Mouse (Mus musculus) forebrain, embryonic 15.5 days (tissue): ENCODE data around the gene Olfr862. TPM values are rescaled to one million over a fixed set of nuclear protein-coding genes. Genes with fewer than 3 reads are reported as not detected.

Experiments
- ATAC-seq: fragments of 200-750 bp; cut with Nextera tagmentation; replicated peaks from 2 replicates; pipeline ENCODE4 v1.8.0; 2017; ENCODE audit warnings: mild to moderate bottlenecking, moderate TSS enrichment, moderate library complexity
- H3K27ac ChIP-seq: fragments of 300-500 bp; sonication (generic); replicated peaks from 2 replicates; pipeline ENCODE4 v1.5.1; 2015; ENCODE audit warnings: mild to moderate bottlenecking, inconsistent platforms
- H3K27me3 ChIP-seq: fragments of 300-500 bp; sonication (generic); 2 replicates; pipeline ENCODE4 v1.6.1; 2015; ENCODE audit warnings: inconsistent platforms
- H3K36me3 ChIP-seq: fragments of 300-500 bp; sonication (generic); 2 replicates; pipeline ENCODE4 v1.6.1; 2015; ENCODE audit warnings: mild to moderate bottlenecking, inconsistent platforms
- H3K4me1 ChIP-seq: fragments of 300-500 bp; sonication (generic); 2 replicates; pipeline ENCODE4 v1.6.1; 2015; ENCODE audit warnings: inconsistent platforms
- H3K4me2 ChIP-seq: fragments of 300-500 bp; sonication (generic); replicated peaks from 2 replicates; pipeline ENCODE4 v1.6.1; 2015; ENCODE audit warnings: mild to moderate bottlenecking, inconsistent platforms
- H3K4me3 ChIP-seq: fragments of 300-500 bp; sonication (generic); 2 replicates; pipeline ENCODE4 v1.5.1; 2015; ENCODE audit warnings: mild to moderate bottlenecking, inconsistent platforms
- H3K9ac ChIP-seq: fragments of 300-500 bp; sonication (generic); replicated peaks from 2 replicates; pipeline ENCODE4 v1.6.1; 2015; ENCODE audit warnings: mild to moderate bottlenecking, inconsistent platforms
- H3K9me3 ChIP-seq: fragments of 300-500 bp; sonication (generic); 2 replicates; pipeline ENCODE4 v1.6.1; 2016; ENCODE audit warnings: inconsistent platforms
- WGBS: fragments of 180-500 bp; shearing (Covaris S2); methylation state at CpG from one replicate; pipeline ENCODE4 v1.1.7; 2015; ENCODE audit warnings: mixed read lengths; 5-methylcytosine and 5-hydroxymethylcytosine counted together
- polyA plus RNA-seq: library from polyadenylated mRNA; unstranded; fragments of >200 nt; fragmentation: Nextera tagmentation; extraction: Ambion mirVana; gene quantifications from 2 replicates; pipeline ENCODE4 v1.2.1, GENCODE M21; 2015

Olfr862 gene
- not detected in 2 replicates for polyA plus RNA-seq

DNA sequence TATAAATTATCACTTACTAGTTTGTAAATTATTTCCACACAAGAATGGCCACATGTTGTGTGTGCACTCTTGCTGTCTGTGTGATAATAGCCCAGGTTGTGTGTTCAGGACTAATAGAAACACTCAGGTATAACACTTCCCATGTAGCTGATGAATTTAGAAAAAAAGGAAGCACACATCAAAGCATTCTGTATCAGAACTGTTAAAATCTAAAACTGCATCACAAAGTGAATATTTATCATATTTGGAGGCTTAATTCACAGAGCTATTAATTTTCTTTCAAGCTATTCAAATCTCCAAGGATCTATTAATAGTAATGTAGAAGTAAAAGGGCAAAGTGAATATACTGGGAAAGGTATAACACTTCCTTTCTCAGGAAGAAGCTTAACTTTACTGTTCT is at the start of gene Olfr862:
TSS of gene Olfr862 (minus strand) at position 101 of the 400 bp plus-strand sequence.
- no peaks in the 10 kb centered on the region for H3K27me3 ChIP-seq
- no peak for ATAC-seq

DNA sequence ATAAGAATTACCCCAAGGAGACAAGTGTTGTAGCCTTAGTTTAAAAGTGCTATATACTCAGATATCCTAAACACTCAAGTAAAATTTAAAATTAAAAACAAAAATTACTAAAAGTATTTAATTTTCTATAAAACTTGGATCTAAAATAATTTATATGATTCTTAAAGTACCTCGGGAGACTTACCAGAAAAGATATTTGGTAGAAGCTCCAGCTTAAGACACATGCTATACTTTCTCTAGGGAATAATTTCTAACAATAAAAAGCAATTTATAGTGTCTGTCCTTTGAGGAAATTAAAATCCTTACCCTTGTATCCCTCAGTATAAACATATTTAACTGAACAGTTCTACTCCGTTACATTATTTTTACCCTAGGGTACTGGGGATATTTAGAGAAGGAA is 28.8 kb upstream of the Olfr862 start, which contains the start of gene Olfr77:
TSS of gene Olfr77 (plus strand) at position 301 of the 400 bp plus-strand sequence.
- Histone ChIP-seq H3K27ac (no peak within 1 kb of the TSS), H3K4me2 (no peak within 1 kb of the TSS), H3K36me3 (no peaks in the 10 kb centered on the region), H3K4me3 (no peak within 1 kb of the TSS), H3K9ac (no peak within 1 kb of the TSS), H3K27me3 (no peaks in the 10 kb centered on the region), H3K4me1 (no peaks in the 10 kb centered on the region), H3K9me3 (peaks cover 5% of the 10 kb centered on the region; the same call in 1 of the 2 replicates)
- 93% methylated on average over 2 of the region's 2 CpGs for WGBS
- ATAC-seq = no peak

More for the DNA sequence above, at the start of gene Olfr862:
- H3K27ac ChIP-seq = no peak within 1 kb of the TSS
- peaks cover 16% of the 10 kb centered on the region for H3K9me3 ChIP-seq
- no peak within 1 kb of the TSS for H3K9ac ChIP-seq
- no peaks in the 10 kb centered on the region for H3K4me1 ChIP-seq
- no peak within 1 kb of the TSS for H3K4me2 ChIP-seq
- no peaks in the 10 kb centered on the region for H3K36me3 ChIP-seq
- H3K4me3 ChIP-seq = no peak within 1 kb of the TSS

DNA sequence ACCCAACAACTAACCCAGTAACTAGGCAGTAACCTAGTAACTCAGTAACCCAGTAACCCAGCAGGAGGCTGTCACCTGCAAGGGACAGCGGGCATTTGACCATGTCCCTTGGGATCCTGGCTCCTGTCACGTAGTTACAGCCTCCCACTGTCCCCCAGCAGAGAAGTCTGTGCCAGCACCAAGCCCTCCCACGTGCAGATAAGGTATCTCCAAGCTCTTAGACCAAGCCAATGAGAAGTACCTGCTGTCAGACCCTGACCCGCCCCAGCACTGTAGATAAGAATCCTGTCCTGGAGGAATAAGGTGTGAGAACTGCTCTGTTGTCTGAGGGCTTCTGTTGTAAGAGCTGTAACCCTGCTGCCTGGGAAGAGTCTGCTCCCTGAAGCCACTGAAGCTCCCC is 23.4 kb upstream of the Olfr862 start:
- Histone ChIP-seq H3K27ac (no peak overlapping the region), H3K4me3 (no peak overlapping the region), H3K4me2 (no peak overlapping the region), H3K4me1 (no peaks in the 10 kb centered on the region), H3K36me3 (no peaks in the 10 kb centered on the region), H3K9me3 (peaks cover 14% of the 10 kb centered on the region; the same call in 1 of the 2 replicates), H3K9ac (no peak overlapping the region), H3K27me3 (no peaks in the 10 kb centered on the region)
- 54% methylated on average over 4 of the region's 4 CpGs for WGBS
- ATAC-seq = no peak

DNA sequence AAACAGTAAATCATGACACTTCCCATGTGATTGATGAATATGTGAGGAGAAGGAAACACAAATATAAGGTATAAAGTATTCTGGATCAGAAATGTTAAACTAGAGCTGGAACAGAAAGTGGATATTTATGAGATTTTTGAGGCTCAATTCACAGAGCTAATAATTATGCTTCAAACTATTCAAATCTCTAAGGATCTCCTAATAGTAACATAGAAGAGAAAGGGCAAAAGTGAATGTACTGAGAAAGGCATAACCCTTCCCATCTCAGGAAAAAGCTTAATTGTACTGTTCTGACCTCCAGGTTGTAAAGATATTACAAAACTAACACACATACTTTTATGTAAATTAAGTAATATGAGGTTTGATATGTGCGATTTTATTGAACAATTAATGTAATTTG is 38.2 kb downstream of the Olfr862 start, which contains the start of gene Olfr860:
TSS of gene Olfr860 (minus strand) at position 101 of the 400 bp plus-strand sequence.
- WGBS = 89% methylated on average over 1 of the region's 1 CpGs

More for the DNA sequence above, 38.2 kb downstream of the Olfr862 start, which contains the start of gene Olfr860:
- Histone ChIP-seq H3K4me2 (no peak within 1 kb of the TSS), H3K27me3 (no peaks in the 10 kb centered on the region), H3K9ac (no peak within 1 kb of the TSS), H3K9me3 (0 out of 2 replicates have a peak, but pooled peaks cover 5% of the 10 kb centered on the region), H3K4me1 (no peaks in the 10 kb centered on the region), H3K36me3 (no peaks in the 10 kb centered on the region), H3K4me3 (no peak within 1 kb of the TSS), H3K27ac (no peak within 1 kb of the TSS)
- no peak for ATAC-seq

Other genes starting within 250 kb of the Olfr862 start
- gene Olfr857, start 178.6 kb downstream of the Olfr862 start, polyA plus RNA-seq = not detected in 2 replicates
- not detected in 2 replicates for gene Olfr58, start 107.7 kb downstream of the Olfr862 start, polyA plus RNA-seq
- not detected in 2 replicates for gene Olfr859, start 83.1 kb downstream of the Olfr862 start, polyA plus RNA-seq
- gene Olfr860, start 38.3 kb downstream of the Olfr862 start, polyA plus RNA-seq = not detected in 2 replicates
- 0.17 and 0.18 TPM in 2 replicates for gene Olfr77, start 28.9 kb upstream of the Olfr862 start, polyA plus RNA-seq
- not detected in 2 replicates for gene Olfr866, start 140.0 kb upstream of the Olfr862 start, polyA plus RNA-seq
- not detected in 2 replicates for gene Olfr867, start 169.6 kb upstream of the Olfr862 start, polyA plus RNA-seq
- not detected in 2 replicates for gene Olfr868, start 210.6 kb upstream of the Olfr862 start, polyA plus RNA-seq
- gene Olfr869, start 241.0 kb upstream of the Olfr862 start, polyA plus RNA-seq = not detected in 2 replicates